9 mouse cellular contexts compared by ENCODE assay signal in genomic region chr11:59537218-59538130, GRCm38 (mm10). TPM values are rescaled to one million over a fixed set of nuclear protein-coding genes. Genes with fewer than 3 reads are reported as not detected.
DNase-seq lines count a peak whose midpoint lies in the region; ATAC-seq lines count a peak whose summit lies in the region.
"Had no signal": no experiment of that assay in that cellular context is flagged by ENCODE, and none has a peak within 500 bp of the region (broad histone marks: within the 10 kb centered on the region; RNA-seq: fewer than 3 reads in every experiment).

No protein-coding gene starts in this region.

- WGBS in embryonic facial prominence, embryonic 11.5 days = 67% methylated on average over 16 of the region's 16 CpGs
- 72% methylated on average over 16 of the region's 16 CpGs for WGBS in embryonic facial prominence, embryonic 10.5 days
- 31% methylated on average over 16 of the region's 16 CpGs for WGBS in kidney, embryonic 16.5 days

- no peak overlapping the region for H3K4me3 ChIP-seq in embryonic facial prominence, embryonic 11.5 days (ENCODE audit: low read depth, low read length)
- H3K4me3 ChIP-seq in embryonic facial prominence, embryonic 10.5 days = no peak overlapping the region
- H3K4me3 ChIP-seq in kidney, embryonic 16.5 days (ENCODE audit: low read length) = peak overlapping the region; percentile 20; the same call in 1 of the 2 replicates

- H3K4me1 ChIP-seq in embryonic facial prominence, embryonic 11.5 days (ENCODE audit: control insufficient read depth, insufficient read depth, low read length) = no peaks in the 10 kb centered on the region
- H3K4me1 ChIP-seq in embryonic facial prominence, embryonic 10.5 days = peaks cover 3% of the 10 kb centered on the region; the same call in 1 of the 2 replicates
- peaks cover 12% of the 10 kb centered on the region for H3K4me1 ChIP-seq in kidney, embryonic 16.5 days (ENCODE audit: insufficient read depth, low read length)

- H3K9ac ChIP-seq in embryonic facial prominence, embryonic 11.5 days (replicated peaks; ENCODE audit: low read length) = no peak overlapping the region
- H3K9ac ChIP-seq in kidney, embryonic 16.5 days (replicated peaks; ENCODE audit: low read length) = no peak overlapping the region

- ATAC-seq in embryonic facial prominence, embryonic 11.5 days (replicated peaks; ENCODE audit: insufficient number of reproducible peaks, low FRiP score, low TSS enrichment, low read depth) = no peak
- ATAC-seq in kidney, embryonic 16.5 days (ENCODE audit: low FRiP score, low TSS enrichment) = peak; percentile 90
- no peak for ATAC-seq in frontal cortex, adult (ENCODE audit: low TSS enrichment)

- no peaks in the 10 kb centered on the region for H3K27me3 ChIP-seq in embryonic facial prominence, embryonic 11.5 days (ENCODE audit: control insufficient read depth, insufficient read depth, low read length)
- no peaks in the 10 kb centered on the region for H3K27me3 ChIP-seq in embryonic facial prominence, embryonic 10.5 days (replicated peaks; ENCODE audit: low read depth, poor library complexity, severe bottlenecking)
- H3K27me3 ChIP-seq in kidney, embryonic 16.5 days (ENCODE audit: insufficient read depth, low read length) = no peaks in the 10 kb centered on the region

- no peak overlapping the region for H3K27ac ChIP-seq in embryonic facial prominence, embryonic 11.5 days (replicated peaks; ENCODE audit: low read depth, low read length)
- no peak overlapping the region for H3K27ac ChIP-seq in embryonic facial prominence, embryonic 10.5 days (replicated peaks)
- H3K27ac ChIP-seq in kidney, embryonic 16.5 days (ENCODE audit: low read length) = peak overlapping the region; percentile 27; the same call in 1 of the 2 replicates

- H3K4me2 ChIP-seq in embryonic facial prominence, embryonic 11.5 days (ENCODE audit: low read depth, low read length) = no peak overlapping the region
- H3K4me2 ChIP-seq in kidney, embryonic 16.5 days (replicated peaks; ENCODE audit: low read depth, low read length) = peak overlapping the region; percentile 47

- H3K36me3 ChIP-seq in embryonic facial prominence, embryonic 11.5 days (replicated peaks; ENCODE audit: control insufficient read depth, insufficient read depth, low read depth, low read length) = no peaks in the 10 kb centered on the region
- H3K36me3 ChIP-seq in embryonic facial prominence, embryonic 10.5 days (replicated peaks) = no peaks in the 10 kb centered on the region
- H3K36me3 ChIP-seq in kidney, embryonic 16.5 days (ENCODE audit: insufficient read depth, low read length) = no peaks in the 10 kb centered on the region

- DNase-seq in embryonic facial prominence, embryonic 11.5 days (ENCODE audit: low spot score) = peak; percentile 27
- no peak for DNase-seq in embryonic facial prominence, embryonic 10.5 days (ENCODE audit: low spot score)
- peak; percentile 8 for DNase-seq in retina, adult 2 months (ENCODE audit: low read depth, low spot score)
- no peak for DNase-seq in retina, postnatal 1 day
- peak; percentile 16 to 75 for DNase-seq in spleen, postnatal 10 days (ENCODE audit: low spot score in 2 of 2)
- no peak for DNase-seq in layer of hippocampus, adult 9-11 months

- no peaks in the 10 kb centered on the region for H3K9me3 ChIP-seq in embryonic facial prominence, embryonic 11.5 days (replicated peaks; ENCODE audit: control insufficient read depth, low read length)
- H3K9me3 ChIP-seq in embryonic facial prominence, embryonic 10.5 days = no peaks in the 10 kb centered on the region
- 0 out of 2 replicates have a peak, but pooled peaks cover 4% of the 10 kb centered on the region for H3K9me3 ChIP-seq in kidney, embryonic 16.5 days (ENCODE audit: low read length)

RNA-seq across cellular contexts. Expression of gene Nlrp3, which starts 3.9 kb away (rescaled TPM):
- polyA plus RNA-seq in embryonic facial prominence, embryonic 11.5 days (2014; fragmentation: Nextera tagmentation; extraction: Ambion mirVana) = 0.11 and 0.13 TPM in 2 replicates
- 0.14 and 0.16 TPM in 2 replicates for polyA plus RNA-seq in embryonic facial prominence, embryonic 10.5 days (2016; fragmentation: Nextera tagmentation; extraction: Ambion mirVana)
- 0.04 and 0.07 TPM in 2 replicates for polyA plus RNA-seq in kidney, embryonic 16.5 days (2015; fragmentation: Nextera tagmentation; extraction: Ambion mirVana)

RNA-seq across cellular contexts. Expression of gene Zkscan17, which starts 10.9 kb away (rescaled TPM):
- 21.5 and 23.0 TPM in 2 replicates for polyA plus RNA-seq in embryonic facial prominence, embryonic 11.5 days (2014; fragmentation: Nextera tagmentation; extraction: Ambion mirVana)
- 37.2 and 39.3 TPM in 2 replicates for polyA plus RNA-seq in embryonic facial prominence, embryonic 10.5 days (2016; fragmentation: Nextera tagmentation; extraction: Ambion mirVana)
- 29.1 and 31.4 TPM in 2 replicates for polyA plus RNA-seq in kidney, embryonic 16.5 days (2015; fragmentation: Nextera tagmentation; extraction: Ambion mirVana)

RNA-seq across cellular contexts. Expression of gene Olfr222, which starts 38.6 kb away (rescaled TPM):
- polyA plus RNA-seq in embryonic facial prominence, embryonic 11.5 days (2014; fragmentation: Nextera tagmentation; extraction: Ambion mirVana) = not detected in 2 replicates
- 0.06 TPM in 1 of 2 replicates, not detected in the other for polyA plus RNA-seq in embryonic facial prominence, embryonic 10.5 days (2016; fragmentation: Nextera tagmentation; extraction: Ambion mirVana)
- not detected in 2 replicates for polyA plus RNA-seq in kidney, embryonic 16.5 days (2015; fragmentation: Nextera tagmentation; extraction: Ambion mirVana)
- polyA plus RNA-seq: large intestine, adult 2 months had no signal

RNA-seq across cellular contexts. Expression of gene Olfr223, which starts 55.6 kb away (rescaled TPM):
- not detected in 2 replicates for polyA plus RNA-seq in embryonic facial prominence, embryonic 11.5 days (2014; fragmentation: Nextera tagmentation; extraction: Ambion mirVana)
- polyA plus RNA-seq in embryonic facial prominence, embryonic 10.5 days (2016; fragmentation: Nextera tagmentation; extraction: Ambion mirVana) = not detected in 2 replicates
- not detected in 2 replicates for polyA plus RNA-seq in kidney, embryonic 16.5 days (2015; fragmentation: Nextera tagmentation; extraction: Ambion mirVana)
- polyA plus RNA-seq: large intestine, adult 2 months had no signal

Comparison
In these comparisons a context has a peak if more than half of its experiments do, and no peak if none do; other contexts are left out.
1. DNase-seq: peak in embryonic facial prominence, embryonic 11.5 days (single experiment), retina, adult 2 months (single experiment) and spleen, postnatal 10 days (2 of 2); none in embryonic facial prominence, embryonic 10.5 days (single experiment), retina, postnatal 1 day (single experiment) and layer of hippocampus, adult 9-11 months (single experiment).